Mouse (Mus musculus) spleen, adult 2 months (tissue): ENCODE measurements around the gene Cxcl5. TPM values are rescaled to one million over a fixed set of nuclear protein-coding genes. Genes with fewer than 3 reads are reported as not detected.

ENCODE experiments used
- DNase-seq, 2 experiments: peaks; one replicate each; pipeline versions ENCODE4 v3.0.0 to v3.0.0-alpha.2; 2012 to 2021; ENCODE audit warnings: low spot score in 2 of 2, low read depth in 1 of 2
- H3K27ac ChIP-seq: fragments of 200-500 bp; 2 replicates; pipeline ENCODE4 v1.5.1; 2012; ENCODE audit warnings: low read length, inconsistent platforms; ENCODE audit not compliant: insufficient read depth
- H3K27me3 ChIP-seq: fragments of 200-500 bp; 2 replicates; pipeline ENCODE4 v1.6.1; 2012; ENCODE audit warnings: mild to moderate bottlenecking, moderate library complexity, low read length, inconsistent platforms; ENCODE audit not compliant: control insufficient read depth, insufficient read depth
- H3K36me3 ChIP-seq: fragments of 200-500 bp; 2 replicates; pipeline ENCODE4 v1.6.1; 2012; ENCODE audit warnings: mild to moderate bottlenecking, low read length, inconsistent platforms; ENCODE audit not compliant: control insufficient read depth, insufficient read depth
- H3K4me1 ChIP-seq: fragments of 200-500 bp; 2 replicates; pipeline ENCODE4 v1.6.1; 2011; ENCODE audit warnings: inconsistent platforms; ENCODE audit not compliant: control insufficient read depth, insufficient read depth, insufficient read length
- H3K4me3 ChIP-seq: fragments of 200-500 bp; 2 replicates; pipeline ENCODE4 v1.5.1; 2011; ENCODE audit warnings: mild to moderate bottlenecking, inconsistent platforms; ENCODE audit not compliant: insufficient read depth, insufficient read length; ENCODE audit errors: extremely low read depth
- CTCF ChIP-seq: fragments of 200-500 bp; IDR thresholded peaks from 2 replicates; pipeline ENCODE4 v1.5.1; 2011; ENCODE audit warnings: mild to moderate bottlenecking, inconsistent platforms; ENCODE audit not compliant: insufficient read depth, insufficient read length, insufficient replicate concordance; ENCODE audit errors: extremely low read depth
- POLR2A ChIP-seq: fragments of 200-500 bp; IDR thresholded peaks from 2 replicates; pipeline ENCODE4 v1.6.1; 2011; ENCODE audit warnings: low read depth, low read length, inconsistent platforms
- WGBS: fragments of 180-500 bp; shearing (Covaris S2); methylation state at CpG from one replicate; pipeline ENCODE4 v1.1.7; 2018; 5-methylcytosine and 5-hydroxymethylcytosine counted together
- polyA plus RNA-seq: library from polyadenylated mRNA; depleted of rRNA; stranded (reverse); fragments of >200 nt; gene quantifications from 2 replicates; pipeline ENCODE4 v1.2.3, GENCODE M21; 2012; rRNA removed

Cxcl5 gene
- polyA plus RNA-seq: 1.1 and 2.0 TPM in 2 replicates

- Histone ChIP-seq H3K36me3 (no peaks in the 10 kb centered on the region), H3K27ac (no peak within 1 kb of the TSS), H3K4me3 (no peak within 1 kb of the TSS; the same call in 1 of the 2 replicates), H3K27me3 (peaks cover 2% of the 10 kb centered on the region; the same call in 1 of the 2 replicates), H3K4me1 (no peaks in the 10 kb centered on the region)
- TF ChIP-seq CTCF (no peak), POLR2A (no peak)
- 21% methylated on average over 32 of the region's 32 CpGs for WGBS
- DNase-seq: no peak
Measured at GRCm38 (mm10) chr5:90759077-90760065, at the start of gene Cxcl5. Cxcl5 (plus strand) TSS chr5:90759360.

- H3K4me3 ChIP-seq: no peak overlapping the region
- DNase-seq: no peak
- no peaks in the 10 kb centered on the region for H3K4me1 ChIP-seq
- H3K27ac ChIP-seq: no peak overlapping the region
- no peaks in the 10 kb centered on the region for H3K36me3 ChIP-seq
- no peaks in the 10 kb centered on the region for H3K27me3 ChIP-seq
- 85% methylated on average over 2 of the region's 2 CpGs for WGBS
- TF ChIP-seq POLR2A: no peak
Measured at GRCm38 (mm10) chr5:90711409-90711808, 47.8 kb upstream of the Cxcl5 start.

GRCm38 (mm10) chr5:90717937-90718336 is 41.2 kb upstream of the Cxcl5 start:
- no peak overlapping the region for H3K4me3 ChIP-seq
- H3K36me3 ChIP-seq: no peaks in the 10 kb centered on the region
- no peaks in the 10 kb centered on the region for H3K27me3 ChIP-seq
- no peak for DNase-seq
- TF ChIP-seq POLR2A (no peak), CTCF (no peak)
- no peak overlapping the region for H3K27ac ChIP-seq
- H3K4me1 ChIP-seq: no peaks in the 10 kb centered on the region
- WGBS: 85% methylated on average over 1 of the region's 1 CpGs

GRCm38 (mm10) chr5:90722656-90723055 is 36.5 kb upstream of the Cxcl5 start:
- H3K4me1 ChIP-seq: no peaks in the 10 kb centered on the region
- TF ChIP-seq POLR2A: no peak
- TF ChIP-seq CTCF: no peak
- H3K36me3 ChIP-seq: no peaks in the 10 kb centered on the region
- DNase-seq: no peak
- 92% methylated on average over 3 of the region's 3 CpGs for WGBS
- H3K4me3 ChIP-seq: no peak overlapping the region
- no peaks in the 10 kb centered on the region for H3K27me3 ChIP-seq
- no peak overlapping the region for H3K27ac ChIP-seq

- WGBS: 80% methylated on average over 3 of the region's 3 CpGs
- no peaks in the 10 kb centered on the region for H3K27me3 ChIP-seq
- no peak overlapping the region for H3K4me3 ChIP-seq
- H3K4me1 ChIP-seq: no peaks in the 10 kb centered on the region
- TF ChIP-seq POLR2A: no peak
- DNase-seq: no peak
- H3K36me3 ChIP-seq: no peaks in the 10 kb centered on the region
- no peak overlapping the region for H3K27ac ChIP-seq
Measured at GRCm38 (mm10) chr5:90728254-90728653, 30.9 kb upstream of the Cxcl5 start.

- no peak for TF ChIP-seq POLR2A
- no peak for TF ChIP-seq CTCF
- H3K27me3 ChIP-seq: no peaks in the 10 kb centered on the region
- H3K36me3 ChIP-seq: no peaks in the 10 kb centered on the region
- DNase-seq: no peak
- WGBS: 55% methylated on average over 4 of the region's 4 CpGs
- H3K27ac ChIP-seq: no peak overlapping the region
- no peak overlapping the region for H3K4me3 ChIP-seq
- H3K4me1 ChIP-seq: no peaks in the 10 kb centered on the region
Measured at GRCm38 (mm10) chr5:90731480-90731879, 27.7 kb upstream of the Cxcl5 start.

GRCm38 (mm10) chr5:90742029-90742428 is 17.1 kb upstream of the Cxcl5 start:
- Histone ChIP-seq H3K4me3 (no peak overlapping the region), H3K27ac (no peak overlapping the region), H3K27me3 (no peaks in the 10 kb centered on the region), H3K36me3 (no peaks in the 10 kb centered on the region), H3K4me1 (no peaks in the 10 kb centered on the region)
- peak; percentile 8 to 69 for DNase-seq
- TF ChIP-seq POLR2A (no peak), CTCF (no peak)
- WGBS: 3% methylated on average over 4 of the region's 4 CpGs
